Mouse (Mus musculus): ENCODE measurements around the gene Uimc1.

The Uimc1 gene

DNA sequence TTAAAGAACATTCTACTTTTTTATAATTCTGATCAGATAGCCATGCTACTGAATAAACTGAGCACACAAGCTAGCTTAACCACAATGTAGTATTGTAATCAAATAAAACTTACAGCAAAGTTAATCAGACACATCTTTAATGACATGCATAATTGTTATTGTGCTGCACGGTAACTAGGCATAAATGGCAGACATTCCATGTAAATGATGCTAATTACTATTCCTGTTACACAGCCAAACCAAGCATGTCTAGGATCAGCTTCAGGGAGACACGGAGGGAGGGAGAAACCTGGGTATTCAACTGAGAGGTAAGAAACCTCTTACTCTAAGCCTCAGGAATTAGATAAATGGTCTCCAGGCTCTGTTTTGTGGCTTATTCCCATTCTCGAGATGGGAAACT lies 52.4 kb downstream of the Uimc1 start:
- no peak for DNase-seq (ENCODE audit: low spot score in 2 of 2)

DNA sequence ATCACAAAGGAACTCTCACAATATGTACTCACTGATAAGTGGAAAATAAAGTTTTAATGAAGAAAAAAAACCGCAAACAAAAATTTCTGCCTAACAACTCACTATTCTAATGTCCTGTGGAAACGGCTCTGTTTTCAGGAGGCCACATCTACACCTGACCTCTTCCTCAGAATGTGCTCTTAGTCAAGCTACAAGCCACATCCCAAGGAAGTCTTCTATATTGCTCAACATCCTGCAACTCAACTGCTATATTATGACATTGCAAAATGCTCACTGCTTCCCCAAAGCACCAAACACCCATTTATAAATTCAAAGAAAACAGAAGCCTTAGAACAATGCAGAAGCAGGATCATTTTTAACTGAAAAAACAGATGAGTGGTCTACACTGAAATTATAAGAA lies 60.1 kb downstream of the Uimc1 start:
- DNase-seq (ENCODE audit: low spot score in 2 of 2), result no peak

DNA sequence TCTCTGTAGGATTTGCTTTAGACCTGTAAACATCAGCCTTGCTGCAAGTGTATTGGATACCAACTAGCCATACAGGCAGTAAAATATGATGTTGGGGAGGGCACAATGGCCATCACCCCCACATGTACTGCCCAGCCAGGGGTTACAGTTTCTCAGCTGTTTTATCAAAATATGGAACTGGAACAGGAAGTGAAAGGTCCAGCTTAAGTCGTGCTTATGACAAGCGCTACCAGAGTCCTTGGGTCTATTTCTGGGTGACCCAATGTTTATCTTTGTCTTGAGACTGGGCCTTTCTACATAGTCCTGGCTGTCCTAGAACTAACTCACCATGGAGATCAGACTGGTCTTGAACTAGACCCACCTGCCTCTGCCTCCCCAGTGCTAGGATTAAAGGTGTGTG lies 75.9 kb downstream of the Uimc1 start:
- DNase-seq (ENCODE audit: low spot score in 2 of 2), result no peak

DNA sequence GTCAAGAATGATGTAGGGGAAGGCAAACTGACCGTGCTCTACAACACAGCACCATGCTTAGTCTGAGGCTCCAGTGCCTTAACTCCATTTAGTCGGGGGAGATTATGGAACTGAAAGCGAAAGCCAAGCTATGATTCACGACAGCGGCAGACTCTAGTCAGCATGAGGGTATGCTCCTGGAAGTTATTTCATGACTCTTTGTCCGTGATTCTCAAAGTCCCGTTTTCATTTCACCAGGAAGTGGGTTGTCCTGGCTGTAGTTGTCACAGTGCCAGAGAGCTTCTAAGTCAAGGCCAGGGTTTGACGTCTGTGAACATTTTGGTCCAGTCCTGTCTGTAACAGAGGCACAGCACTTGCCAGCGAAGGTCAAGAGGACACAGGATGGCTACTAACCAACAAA lies 77.4 kb downstream of the Uimc1 start:
- DNase-seq (ENCODE audit: low spot score in 2 of 2), result peak; percentile 21 to 27

DNA sequence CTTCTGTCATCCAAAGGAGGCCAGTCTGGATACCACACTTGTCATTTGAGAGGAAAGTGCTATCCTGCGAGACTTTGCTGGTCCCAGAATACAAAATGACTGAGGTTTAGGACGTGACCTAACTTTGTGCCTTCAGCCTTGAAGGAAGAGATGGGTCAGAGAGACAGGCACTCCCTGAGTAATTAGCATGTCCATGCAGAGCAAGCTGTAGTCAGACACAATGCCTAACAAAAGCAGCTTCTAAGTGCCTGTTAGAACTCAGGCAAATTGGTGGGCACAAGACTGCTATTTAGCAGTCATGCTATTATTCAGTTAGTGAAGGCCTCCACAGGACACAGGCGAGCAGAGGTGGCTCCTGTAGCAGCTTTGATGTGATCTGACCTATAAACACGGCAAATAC lies 77.8 kb downstream of the Uimc1 start:
- DNase-seq (ENCODE audit: low spot score in 2 of 2), result no peak

GRCm38 (mm10) chr13:55021194-55021779 lies 78.8 kb downstream of the Uimc1 start, which contains the start of gene Hk3:
Gene Hk3 (minus strand): TSS chr13:55021385.
- DNase-seq (ENCODE audit: low spot score in 2 of 2), result no peak

DNA sequence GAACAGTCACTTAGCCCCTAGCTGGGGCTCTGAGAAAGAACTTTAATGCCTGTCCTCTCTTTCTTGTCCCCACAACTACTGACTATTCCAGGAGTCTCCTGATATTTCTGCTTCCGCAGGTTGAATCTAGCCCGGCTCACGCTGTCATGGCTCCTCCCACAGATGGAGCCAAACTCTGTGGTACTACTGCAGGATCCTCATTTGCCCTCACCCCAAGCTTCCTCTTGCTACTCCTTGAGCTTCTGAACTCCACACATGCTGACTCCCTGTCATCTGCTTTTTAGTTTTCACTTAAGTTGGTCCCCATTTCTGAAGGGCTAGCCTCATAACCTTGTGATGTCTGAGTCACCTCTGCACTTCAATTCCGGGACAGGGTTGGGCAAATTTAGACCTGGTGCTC lies 80.0 kb downstream of the Uimc1 start:
- no peak for DNase-seq (ENCODE audit: low spot score in 2 of 2)

GRCm38 (mm10) chr13:55019181-55019580 lies 80.9 kb downstream of the Uimc1 start:
- no peak for DNase-seq (ENCODE audit: low spot score in 2 of 2)

- no peak for DNase-seq (ENCODE audit: low spot score in 2 of 2)
Observed at GRCm38 (mm10) chr13:55018700-55019099, 81.4 kb downstream of the Uimc1 start.

- peak; percentile 37 to 59 for DNase-seq (ENCODE audit: low spot score in 2 of 2)
Observed at GRCm38 (mm10) chr13:55017898-55018599, 82.1 kb downstream of the Uimc1 start.

DNA sequence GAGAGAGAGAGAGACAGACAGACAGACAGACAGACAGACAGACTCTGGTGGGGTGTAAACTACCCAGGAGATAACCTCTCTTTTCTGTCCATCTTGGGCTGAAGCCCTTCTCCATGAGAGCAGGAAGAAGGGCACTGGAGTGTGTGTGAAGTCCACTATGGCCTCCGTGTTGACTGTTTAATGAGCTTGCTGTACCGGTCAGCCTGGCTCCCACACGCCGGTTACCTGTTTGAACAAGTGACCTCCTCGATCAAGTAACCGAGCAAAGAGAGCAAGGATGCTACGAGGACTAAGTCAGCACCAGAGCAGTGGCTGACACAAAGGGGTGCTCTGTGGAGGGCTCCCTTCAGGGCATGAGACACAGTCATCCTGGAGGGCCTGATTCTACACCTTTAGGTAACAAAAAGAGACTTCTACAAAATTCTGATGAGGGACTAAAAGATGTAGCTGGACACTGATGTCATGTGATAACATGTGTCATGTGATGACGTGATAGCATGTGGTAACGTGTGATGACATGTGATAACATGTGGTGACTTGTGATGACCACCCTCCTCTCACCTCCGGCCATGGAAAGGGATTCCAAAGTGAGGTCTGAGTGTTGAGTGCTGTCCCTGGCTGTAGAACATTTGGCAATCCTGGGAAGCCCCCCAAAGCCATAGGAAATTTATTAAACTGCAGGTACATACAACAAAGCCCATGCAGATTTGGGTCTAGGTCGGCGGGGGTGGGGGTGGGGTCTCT lies 82.8 kb downstream of the Uimc1 start:
- peak; percentile 26 to 51 for DNase-seq (ENCODE audit: low spot score in 2 of 2)

DNA sequence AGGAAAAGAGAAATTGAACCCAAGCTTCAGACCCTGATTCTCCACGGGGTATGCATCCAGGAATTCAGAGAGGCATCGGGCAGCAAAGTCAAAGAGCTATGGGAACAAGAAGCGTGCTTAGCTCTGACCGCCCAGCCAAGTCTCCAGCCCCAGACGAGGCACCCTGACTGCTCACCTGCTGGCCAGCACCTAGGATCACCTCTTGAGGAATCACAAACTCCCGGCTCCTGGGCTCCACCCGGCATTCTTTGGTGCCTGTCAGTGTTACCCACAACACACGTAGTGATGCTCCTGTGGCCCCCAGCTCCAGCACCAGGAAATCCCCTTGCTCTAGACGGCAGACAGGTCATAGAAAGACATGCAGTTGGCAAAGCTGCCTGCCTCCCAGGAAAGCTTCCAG lies 85.6 kb downstream of the Uimc1 start:
- DNase-seq (ENCODE audit: low spot score in 2 of 2), result no peak

DNA sequence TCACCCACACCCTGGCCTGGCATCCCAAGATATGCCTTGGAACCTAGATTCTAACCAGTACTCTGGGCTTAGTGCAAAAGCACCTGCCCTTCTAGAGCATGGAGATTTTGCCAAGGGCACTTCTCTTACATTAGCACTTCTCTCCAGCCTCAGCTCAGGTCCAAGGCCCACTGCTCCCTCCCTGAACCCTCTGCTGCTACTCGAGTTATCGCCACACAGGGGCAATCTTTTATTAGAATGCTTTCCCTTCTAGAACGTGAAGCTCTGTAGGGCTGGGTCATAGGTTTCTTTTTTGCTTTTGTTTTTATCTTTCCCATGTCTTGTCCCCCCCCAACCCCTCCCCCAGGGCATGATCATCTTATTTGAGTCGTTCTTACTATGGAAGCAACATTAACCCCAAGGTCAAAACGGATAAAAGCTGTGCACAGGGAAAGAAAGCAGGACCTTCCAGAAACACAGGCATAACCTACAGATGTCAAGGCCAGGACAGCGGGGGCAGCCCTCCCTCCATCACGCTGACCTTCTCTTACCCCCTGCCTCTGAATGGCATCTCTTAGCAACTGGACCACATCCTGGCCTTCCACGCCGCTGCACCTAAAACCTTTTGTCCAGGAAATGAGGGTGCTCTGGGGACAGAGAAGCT lies 86.3 kb downstream of the Uimc1 start:
- peak; percentile 21 to 46 for DNase-seq (ENCODE audit: low spot score in 2 of 2)

- no peak for DNase-seq (ENCODE audit: low spot score in 2 of 2)
Observed at GRCm38 (mm10) chr13:55011981-55012478, 88.1 kb downstream of the Uimc1 start.

DNA sequence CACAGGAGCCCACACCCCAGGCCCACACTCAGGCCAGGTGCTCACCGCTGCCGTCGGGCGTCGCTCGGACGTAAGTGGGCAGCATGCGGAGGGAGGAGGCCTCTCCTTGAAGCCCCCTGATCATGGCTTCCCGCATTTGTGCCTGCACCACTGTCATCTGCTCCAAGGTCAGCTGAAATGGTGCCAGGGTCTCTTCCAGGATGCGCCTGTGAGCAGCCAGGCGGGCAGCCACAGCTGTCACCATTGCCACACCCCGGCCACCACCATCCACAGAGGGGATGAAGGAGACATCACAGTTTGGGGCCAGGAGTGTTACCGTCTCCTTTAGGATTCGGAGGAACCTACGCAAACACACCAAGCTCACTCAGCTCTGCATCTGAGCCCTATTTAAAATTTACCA lies 89.0 kb downstream of the Uimc1 start:
- no peak for DNase-seq (ENCODE audit: low spot score in 2 of 2)

DNA sequence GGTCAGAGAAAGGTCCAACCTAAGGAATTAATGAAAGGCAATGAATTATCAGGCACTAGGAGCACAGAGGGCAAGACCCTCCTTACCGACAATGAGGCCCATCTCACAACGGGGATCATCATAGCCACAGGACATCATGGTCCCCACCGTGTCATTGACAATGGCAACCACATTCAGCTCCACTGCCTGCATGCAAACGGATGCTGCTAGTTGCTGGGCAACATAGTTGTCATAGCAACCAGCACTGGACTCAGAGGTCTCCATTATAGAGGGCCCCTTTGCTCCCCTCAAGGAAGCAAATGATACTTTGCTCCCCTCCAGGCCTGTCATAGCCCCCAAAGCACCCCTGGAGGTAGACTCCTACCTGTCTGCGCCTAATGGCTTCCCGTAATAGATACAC lies 91.5 kb downstream of the Uimc1 start:
- DNase-seq (ENCODE audit: low spot score in 2 of 2), result no peak

DNA sequence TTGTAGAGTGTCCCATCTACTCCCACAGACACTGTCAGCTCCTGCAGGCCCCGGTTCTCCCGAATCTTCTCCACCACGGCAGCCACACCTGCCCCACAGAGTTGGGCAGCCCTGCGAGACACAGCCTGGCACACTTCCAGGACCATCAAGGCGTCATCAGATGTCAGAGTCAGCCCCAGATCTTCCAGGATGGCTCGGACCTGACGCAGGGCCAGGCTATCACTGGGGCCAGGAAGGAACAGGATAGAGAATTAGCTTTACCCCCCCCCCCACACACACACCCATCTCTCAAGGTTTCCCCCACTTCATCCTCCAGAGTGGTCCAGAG lies 93.7 kb downstream of the Uimc1 start:
- no peak for DNase-seq (ENCODE audit: low spot score in 2 of 2)

GRCm38 (mm10) chr13:55005691-55006414 lies 94.2 kb downstream of the Uimc1 start:
- no peak for DNase-seq (ENCODE audit: low spot score in 2 of 2)

- DNase-seq (ENCODE audit: low spot score in 2 of 2), result no peak
Observed at GRCm38 (mm10) chr13:55004646-55005045, 95.5 kb downstream of the Uimc1 start.

DNA sequence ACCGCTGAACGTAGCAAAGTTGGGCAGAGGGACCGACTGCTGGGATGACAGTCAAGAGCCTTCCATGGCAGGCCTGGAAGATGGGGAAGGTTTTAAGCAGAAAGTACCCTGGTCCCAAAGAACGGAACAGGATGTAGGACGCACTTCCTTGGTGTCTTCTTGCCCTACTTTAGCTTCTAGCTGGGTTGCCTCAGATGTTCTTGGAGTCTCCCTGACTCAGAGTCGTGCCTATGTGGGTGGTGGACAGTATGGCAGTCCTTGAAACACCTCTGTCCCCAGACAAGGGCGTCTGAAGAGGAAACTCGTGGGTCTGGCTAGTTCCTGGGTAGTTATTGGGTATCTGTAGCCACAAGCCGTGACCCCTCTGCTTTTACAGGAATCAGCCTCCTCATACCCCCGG lies 98.0 kb downstream of the Uimc1 start:
- no peak for DNase-seq (ENCODE audit: low spot score in 2 of 2)

DNA sequence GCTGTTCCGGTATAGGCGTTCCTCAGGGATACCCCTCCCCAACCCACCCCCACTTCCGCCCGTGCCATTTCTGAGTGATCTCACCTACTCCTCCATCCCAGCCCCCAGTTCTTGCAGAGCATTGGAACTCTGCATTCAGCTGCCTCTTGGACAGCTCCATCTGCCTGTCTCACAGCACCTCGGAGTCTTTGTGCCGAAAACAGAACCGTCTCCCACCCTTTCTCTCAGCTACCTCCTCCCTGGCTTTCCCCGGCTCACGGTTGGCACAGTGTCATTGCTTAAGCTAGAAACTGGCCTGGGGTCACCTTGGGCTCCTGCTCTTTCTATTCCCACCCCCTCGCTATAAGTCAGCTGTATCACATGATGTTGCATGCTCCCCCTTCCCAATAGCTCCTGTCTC lies 99.7 kb downstream of the Uimc1 start:
- DNase-seq (ENCODE audit: low spot score in 2 of 2), result no peak

DNA sequence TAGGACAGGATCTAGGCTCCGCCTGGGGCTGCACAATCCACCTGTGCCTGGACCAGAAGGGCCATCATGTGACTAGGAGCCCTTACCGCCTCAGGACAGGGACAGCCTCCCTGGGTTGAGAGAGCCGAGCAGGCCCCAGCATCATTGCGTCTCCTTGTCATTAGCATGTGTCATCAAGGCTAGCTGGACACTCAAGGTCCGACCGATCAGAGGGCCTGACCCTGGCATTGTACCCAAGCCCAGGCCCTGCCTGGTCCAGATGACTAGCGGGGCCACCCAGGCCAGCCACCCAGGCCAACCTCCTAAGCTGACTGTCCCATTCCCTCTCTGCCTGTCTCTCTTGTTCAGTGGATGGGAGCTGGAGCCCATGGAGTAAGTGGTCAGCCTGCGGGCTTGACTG lies 102.5 kb downstream of the Uimc1 start:
- DNase-seq (ENCODE audit: low spot score in 2 of 2), result no peak

All from natural killer cell, adult 2 months (primary cell).